Mouse (Mus musculus): Measurements from ENCODE around the gene Scn10a.
A peak's percentile ranks its signal among the peaks of the same experiment; 100 is the strongest.

Scn10a gene

DNA sequence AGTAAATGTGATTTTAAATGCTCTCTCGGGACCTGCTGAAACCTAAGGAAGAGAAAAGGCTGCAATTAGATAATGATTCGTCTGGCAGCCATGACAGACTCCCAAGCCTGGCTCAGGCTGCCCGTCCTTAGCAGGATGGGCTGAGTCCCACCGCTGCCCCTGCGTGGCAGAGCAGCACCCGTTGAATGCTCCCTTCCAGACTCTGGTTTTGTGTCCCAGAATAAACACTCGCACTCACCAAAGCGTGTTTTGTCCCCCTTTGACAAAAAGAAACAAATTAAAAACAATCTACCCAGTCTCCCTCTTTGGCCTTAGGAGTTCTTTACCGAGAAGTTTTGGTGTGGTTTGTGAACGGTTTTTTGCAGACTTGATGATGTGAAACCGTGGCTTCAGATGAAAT, at the start of gene Scn10a:
TSS of gene Scn10a (minus strand) at position 101 of the 400 bp plus-strand sequence.
- DNase-seq, result no peak

DNA sequence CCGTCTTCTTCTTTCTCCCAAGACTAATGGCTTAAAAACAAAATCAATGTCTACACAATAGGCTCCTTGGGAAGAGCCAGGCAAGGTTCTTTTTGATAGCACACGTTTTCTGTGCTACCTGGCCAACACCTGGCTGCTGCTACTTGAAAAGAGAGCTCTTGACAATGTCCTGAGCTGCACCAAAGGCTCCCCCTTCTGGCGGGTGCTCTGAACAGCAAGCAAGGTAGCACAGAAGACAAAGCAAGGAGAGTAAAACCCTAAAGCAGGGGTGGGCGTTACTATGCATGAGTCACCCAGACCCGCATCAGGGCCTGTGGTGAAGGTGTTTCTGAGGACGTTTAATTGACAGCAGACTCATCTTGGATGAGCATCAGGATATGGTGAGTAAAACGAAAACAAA, 49.5 kb upstream of the Scn10a start:
- peak; percentile 5 to 34 for DNase-seq

DNA sequence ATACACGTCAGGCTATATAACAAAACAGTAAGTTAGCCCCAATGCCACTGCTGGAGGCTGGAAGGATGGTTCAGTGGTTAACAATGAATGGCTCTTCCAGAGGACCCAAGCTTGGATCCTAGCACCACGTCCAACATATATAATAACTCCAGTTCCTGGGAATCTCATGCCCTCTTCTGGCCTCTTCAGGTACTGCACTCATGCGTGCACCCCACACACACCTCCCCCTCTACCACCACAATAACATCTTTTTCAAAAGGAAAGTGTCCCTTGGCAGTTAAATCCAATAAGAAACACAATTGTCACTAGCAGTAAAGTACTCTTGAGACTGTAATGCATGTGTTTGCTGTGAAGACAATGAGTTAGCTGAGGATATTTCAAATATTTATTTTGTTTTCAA, 41.1 kb upstream of the Scn10a start:
- DNase-seq, result no peak

DNA sequence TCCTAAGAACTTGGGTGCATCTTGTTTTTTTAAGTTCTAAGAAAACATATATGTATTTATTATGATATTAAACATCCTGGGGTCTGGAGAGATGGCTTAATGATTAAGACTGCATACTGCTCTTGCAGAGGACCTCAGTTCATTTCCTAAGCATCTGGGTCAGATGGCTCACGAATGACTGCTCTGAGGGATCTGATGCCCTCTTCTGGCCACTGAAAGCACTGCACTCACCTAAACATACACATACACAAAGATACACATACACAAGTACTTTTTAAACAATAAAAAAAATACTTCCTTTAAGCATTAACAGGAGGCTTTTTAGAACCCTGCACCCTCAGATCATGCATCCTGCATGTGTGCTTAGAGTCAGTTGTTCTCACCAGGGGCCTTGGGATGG, 40.3 kb upstream of the Scn10a start:
- DNase-seq, result no peak

DNA sequence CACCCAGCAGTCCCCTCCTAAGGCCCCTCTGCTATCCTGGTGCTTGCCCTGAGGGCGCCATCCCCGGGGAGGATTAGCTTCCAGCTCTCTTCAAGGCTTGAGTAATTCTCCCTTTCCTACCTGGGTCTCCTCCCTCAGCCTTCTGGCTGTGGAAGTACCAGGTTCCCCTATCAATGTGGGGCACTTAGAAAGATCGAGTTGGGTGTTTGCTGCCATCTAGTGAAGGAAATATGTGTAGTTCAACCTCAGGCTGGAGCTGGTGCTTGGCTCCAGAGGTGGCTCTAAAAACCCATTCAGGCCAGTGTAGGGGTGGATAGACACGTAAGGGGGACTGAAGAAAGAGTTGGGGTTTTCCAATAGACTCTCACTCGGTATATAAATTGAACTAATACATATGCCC, 32.4 kb upstream of the Scn10a start:
- peak in 1 of 2 experiments; percentile 16 for DNase-seq

DNA sequence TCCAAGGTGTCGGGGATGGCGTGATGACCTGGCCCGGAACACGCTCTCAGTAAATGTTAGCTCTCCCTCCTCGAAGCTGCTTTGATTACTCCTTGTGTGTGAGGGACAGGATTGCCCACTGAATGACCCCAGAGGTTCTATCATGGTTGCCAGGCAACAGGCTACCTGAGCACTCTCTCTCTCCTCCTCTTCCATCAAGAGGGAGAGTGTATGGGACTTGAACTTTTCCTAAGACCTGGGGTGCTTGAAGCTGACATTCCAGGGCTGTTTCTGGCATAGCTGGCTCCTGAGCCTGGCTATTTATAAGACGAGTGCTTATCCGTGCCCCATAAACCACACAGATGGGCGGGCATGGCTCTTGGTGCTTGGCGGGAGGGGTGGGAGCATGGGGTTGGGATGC, 30.0 kb upstream of the Scn10a start:
- DNase-seq, result no peak

DNA sequence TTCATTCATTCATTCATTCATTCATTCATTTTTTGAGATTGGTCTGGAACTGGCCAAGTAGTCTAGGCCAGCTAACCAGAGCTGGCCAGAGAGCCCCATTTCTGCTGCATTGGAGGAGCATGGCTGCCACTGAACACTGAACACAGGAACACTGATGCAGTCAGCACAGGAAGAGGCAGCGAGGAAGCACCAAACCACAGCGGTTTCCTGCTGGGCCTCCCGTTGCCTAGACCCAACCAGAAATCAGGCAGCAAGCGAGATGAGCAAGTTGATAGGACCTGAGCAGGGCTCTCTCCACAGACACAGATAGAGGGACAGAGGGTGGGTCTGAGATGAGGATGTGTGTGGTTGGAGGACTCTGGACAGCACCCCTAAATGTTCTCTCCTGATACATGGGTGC, 24.8 kb upstream of the Scn10a start:
- DNase-seq, result no peak

DNA sequence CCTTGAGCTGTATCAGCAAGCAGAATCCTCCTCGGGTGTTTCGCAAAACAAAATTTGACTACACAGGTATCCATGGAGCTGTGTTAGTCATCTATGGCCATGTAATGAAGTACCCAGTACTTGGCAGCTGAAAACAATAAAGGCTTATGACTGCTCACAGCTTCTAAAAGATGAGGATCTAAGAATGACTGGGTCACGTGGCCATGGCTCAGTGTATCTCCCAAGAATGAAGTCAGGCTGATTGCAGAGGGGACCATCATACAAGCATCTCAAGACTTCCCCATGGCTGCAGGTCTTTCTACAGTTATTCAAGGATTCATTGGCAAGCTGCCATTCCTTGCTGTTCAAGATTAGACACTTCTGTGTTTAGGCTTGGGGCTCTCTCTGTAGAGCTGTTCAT, 24.2 kb upstream of the Scn10a start:
- no peak for DNase-seq

DNA sequence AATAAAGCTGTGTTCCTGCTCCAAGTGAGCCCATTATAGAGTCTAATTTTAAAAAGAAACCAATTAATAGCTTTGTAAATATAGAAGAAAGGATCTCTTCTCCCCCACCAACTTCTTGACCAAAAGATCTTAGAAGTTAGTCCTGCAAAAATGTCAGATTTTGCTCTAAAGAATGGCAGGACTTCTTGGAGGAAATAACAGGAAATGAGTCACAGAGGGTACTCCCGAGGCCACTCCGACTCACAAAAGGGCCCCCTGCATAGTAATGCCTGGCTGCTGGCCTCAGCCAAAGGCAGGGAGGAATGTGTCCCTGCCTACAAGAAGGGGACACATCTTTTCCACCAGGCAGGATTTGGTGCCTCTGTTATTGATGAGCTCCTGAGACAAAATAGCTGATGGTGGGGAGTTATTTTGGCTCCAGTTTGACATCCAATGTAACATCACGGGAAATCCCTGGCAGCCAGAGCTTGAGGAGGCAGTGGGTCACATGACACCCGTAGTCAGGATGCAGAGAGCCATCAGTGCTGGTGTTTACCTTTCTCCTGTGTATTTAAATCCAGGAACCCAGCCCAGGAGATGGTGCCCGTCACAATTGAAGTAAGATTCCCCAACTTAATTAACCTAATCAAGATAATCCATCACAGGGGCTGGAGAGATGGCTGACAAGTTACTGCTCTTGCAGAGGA, 22.1 kb upstream of the Scn10a start:
- DNase-seq, result no peak

DNA sequence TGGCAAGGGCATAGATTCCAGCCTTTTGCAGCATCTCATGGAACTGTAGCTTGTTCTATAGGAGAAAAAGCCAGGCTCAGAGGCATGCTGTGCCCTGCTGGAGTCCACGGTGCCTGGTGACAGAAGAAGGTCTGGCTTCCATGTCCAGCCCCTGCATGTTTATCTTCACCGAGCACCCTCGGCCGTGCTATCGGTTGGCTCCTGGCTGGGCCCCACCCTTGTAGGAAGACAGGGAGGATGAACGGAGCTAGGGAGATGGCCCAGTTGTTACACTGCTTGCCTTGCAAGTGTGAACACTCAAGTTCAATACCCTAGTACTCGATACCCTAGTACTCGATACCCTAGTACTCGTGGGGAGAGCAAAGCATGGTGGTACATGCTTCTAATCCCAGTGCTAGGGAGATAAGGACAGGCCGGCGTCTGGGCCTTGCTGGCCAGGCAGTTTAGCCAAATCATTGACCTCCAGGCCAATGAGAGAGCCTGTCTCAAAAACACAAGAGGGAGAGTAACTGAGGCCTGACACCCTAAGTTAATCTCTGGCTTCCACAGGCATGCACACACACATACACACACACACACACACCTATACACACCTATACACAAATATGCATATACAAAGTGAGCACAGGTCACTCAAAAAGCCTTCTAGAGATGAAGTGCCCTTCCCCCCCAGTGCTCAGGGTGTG, 9.4 kb upstream of the Scn10a start:
- no peak for DNase-seq

DNA sequence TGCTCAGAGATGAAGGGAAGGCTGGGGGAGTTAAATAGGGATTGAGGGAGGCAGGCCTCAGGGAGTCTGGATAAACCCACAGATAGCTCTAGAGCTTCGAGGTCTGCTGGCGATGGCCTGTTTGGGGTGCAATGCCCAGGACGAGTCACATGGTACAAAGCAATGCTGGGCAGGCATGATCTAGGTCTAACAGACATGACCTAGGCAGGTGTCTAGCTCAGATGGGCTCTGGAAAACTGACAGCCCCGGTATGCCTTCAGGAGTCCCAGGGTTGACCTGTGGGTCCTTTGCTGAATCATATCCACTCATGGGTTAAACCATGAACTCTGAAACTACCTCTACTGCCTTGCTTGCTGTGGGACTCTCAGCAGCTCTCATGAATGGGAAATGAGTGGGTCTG, 7.9 kb upstream of the Scn10a start:
- DNase-seq, result no peak

DNA sequence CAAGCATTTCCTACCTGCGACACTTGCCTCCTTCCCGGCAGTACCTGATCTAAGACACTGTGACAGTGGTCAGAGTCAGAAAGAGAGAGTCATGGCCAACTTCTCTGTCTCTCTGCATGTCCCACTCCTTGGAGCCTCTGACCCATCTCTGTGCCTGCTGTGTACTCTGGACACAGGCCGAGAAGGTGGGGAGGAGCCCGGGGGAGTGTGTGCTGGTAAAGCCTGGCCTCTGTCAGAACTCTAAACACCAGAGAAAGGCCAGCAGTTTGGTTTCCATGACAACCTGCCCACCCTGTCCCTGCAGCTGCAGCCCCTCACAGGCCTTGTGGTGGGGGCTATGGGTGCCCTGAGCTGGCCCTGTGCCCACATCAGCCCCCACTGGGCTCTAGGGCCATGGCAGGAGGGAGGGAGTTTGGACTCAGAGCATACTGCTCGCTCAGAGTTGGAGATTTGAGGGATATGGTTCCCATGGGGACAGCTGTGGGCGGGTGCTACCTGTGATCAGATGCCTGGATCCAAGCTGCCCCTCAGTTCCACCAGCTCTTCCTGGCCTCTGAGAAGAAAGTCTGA, 6.3 kb upstream of the Scn10a start:
- DNase-seq, result no peak

DNA sequence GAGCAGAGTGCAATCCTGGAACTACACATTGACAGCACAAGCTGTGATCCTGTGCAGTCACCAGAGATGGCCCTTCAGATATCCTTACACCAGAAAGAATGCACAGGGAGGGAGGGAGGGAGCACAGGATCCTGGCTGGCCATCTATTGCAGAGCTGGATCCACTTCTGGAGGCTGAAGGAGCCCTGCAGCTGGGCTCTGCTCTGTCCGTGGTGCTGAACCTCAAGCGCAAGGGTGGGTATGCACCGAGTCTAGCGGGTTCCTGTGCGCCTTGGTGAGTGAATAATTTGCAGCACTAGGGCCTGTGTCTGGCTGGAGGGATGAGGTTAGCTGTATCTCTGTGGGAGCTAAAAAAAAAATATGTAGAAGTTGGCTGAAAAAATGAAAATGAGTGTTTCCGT, 12.4 kb downstream of the Scn10a start:
- peak in 1 of 2 experiments; percentile 15 for DNase-seq

DNA sequence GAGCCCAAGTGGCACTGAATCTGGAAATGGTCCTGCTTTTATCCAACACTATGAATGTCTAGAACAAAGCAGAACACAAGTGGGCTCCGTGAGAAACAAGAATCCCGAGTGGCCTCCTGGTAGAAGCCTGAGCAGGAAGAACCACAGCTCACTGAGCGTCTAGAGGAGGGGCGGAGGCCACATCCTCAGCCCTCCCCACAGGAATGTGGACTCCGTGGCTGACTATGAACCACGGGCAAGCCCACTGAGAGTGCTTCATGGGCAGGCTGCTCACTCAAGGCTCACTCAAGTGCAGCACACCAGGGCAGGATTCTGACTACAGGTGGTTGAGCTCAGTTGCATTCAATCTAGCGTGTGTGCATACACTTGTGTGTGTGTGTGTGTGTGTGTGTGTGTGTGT, 27.6 kb downstream of the Scn10a start:
- DNase-seq, result no peak

DNA sequence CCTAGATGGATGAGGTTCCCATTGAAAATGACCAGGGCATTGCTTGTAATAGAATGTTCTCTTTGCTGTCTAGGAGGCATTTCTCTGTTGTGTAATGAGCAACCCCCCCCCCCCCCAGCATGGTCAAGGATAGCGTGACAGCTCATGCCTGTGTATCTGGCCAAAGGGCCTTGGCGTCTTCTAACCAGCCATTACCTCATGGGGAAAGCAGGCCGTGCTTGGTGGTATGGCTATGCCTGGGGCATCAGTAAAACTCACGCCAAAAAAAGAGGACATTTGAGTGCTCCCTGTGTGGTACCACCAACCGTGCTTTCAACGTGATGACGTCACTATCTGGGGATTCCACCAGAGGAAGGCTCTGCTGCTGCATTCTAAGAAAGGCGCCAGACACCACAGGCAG, 28.1 kb downstream of the Scn10a start:
- DNase-seq, result no peak

DNA sequence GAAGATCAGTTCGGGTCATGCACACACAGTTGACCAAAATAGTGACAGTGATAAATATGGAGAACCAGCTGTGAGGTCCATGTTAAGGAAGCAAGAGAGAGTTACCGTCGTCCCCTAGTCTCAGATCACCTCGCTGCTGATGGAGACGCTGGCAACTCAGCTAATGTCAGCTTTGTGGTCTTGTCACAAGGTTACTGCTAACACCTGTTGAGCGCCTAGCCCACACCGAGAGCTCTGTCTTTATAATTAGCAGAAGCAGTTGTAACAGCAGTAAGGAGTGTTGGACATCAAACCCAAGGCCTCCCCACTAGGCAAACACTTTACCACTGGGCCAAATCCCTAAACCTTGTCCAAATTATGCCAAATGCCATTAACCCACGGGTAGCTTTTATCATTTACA, 31.2 kb downstream of the Scn10a start:
- DNase-seq, result no peak

DNA sequence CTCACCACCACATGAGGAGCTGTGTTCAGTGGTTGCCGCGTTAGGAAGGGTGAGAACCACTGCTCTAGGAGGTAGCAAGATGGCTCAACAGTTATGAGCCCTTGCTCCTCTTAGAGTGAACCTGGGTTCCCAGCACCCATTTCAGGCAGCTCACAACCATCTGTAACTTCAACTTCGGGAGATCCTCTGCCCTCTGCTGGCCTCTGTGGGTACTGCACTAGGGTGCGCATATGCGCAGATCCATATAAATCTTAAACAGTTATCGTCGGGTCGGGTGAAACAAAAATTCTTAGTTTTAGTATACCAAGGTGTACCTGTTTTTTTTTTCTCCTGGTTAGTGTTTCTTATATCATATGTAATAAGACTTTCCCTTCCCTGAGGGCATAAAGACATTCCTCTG, 32.9 kb downstream of the Scn10a start:
- no peak for DNase-seq

DNA sequence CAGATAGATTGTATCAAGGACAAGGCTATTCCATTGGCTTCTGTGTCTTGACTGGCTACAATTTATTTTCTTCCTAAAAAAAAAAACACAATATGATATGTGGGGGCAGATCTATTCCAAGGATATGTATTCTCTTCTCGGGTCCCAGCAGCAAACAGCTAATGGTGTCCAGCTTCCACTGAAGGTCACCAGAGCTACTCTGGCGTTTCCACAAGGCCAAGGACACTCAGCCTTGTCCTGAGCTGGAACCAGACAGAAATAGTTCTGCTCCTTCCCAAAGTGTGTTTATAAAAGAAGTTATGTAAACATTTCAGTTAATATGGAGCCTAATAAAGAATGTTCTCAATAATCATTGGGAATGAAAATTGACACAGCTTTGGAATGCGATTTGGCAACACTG, 38.2 kb downstream of the Scn10a start:
- no peak for DNase-seq

DNA sequence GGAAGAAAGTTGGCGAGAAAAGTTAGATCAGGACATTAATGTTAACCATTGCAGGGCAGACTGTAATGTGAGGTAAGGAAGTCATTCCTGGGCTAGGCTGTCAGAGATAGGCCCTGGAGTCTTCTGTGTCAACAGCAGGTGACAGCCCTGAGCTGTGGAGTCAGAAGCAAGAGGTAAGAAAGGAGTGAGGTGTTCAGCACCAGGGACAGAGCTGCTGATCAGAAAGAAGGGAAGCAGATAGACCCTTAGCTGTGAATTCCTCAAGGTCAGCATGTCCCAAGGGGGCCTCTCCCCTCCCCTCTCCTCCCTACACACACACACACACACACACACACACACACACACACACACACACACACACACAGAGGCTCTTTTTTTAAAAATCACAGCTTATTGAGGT, 55.0 kb downstream of the Scn10a start:
- no peak for DNase-seq

DNA sequence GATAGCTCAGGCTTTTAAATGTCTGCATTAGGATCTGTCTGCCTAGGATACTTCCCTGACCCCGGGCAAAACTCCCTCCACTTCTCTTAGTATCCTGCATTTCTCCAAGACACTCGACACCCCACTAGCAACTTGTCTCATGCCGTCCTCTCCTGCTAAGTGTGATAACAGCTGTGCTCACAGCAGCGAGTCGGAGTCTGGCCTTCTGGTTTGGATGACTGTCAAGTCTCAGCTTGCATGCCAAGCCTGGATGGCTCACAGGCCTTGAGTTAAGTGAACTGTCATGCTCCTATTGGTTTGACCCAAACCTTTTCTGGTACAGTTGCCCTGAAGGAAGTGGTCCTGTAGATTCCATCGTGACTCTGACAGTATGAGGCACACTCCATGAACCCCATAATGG, 63.0 kb downstream of the Scn10a start:
- DNase-seq, result peak; percentile 44 to 57

DNA sequence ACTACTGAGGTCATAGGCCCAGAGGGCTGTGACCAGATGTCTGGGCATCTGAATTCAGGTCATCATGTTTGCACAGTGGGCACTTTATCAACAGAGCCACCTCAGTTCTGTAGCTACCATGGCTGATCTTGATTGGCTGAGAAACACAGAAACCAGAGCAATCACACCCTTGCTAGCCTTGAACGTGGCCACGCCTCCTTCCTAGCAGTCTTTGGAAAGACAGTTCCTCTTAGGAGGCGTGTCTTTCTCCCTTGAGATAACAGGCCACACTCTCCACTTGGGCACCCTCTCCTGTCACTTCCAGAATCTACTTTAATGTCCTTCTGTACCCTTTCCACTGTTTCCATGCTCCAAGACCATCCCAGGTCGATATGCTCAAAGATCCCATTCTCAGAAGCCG, 65.4 kb downstream of the Scn10a start:
- no peak for DNase-seq

DNA sequence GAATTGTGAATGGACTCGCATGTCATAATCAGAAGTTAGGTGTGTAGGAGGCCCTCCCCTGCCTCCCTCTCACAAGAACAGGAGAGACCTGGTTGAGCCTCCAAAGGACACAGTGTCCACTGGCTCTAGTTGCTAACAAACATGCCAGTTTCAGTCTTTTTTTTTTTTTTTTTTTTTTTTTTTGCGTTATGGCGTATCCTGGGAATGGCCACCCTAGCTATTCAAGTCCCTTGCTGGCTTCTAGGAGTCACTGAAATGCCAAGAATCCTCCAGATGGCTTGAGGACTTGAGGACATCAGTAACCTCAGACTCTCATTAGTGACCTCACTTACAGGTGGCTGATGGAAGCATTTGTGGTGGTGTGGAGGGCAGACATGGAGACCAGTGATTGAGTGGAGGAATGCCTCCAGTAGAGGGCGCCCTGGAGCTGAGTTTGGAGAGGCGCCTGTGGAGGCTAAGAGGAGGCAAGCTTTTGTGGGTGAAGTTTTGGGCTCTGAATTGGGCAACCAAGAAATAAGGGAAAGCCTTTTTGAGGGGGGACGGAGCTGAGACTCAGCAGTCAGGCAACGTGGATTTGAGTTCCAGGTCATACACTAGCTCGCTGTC, 72.1 kb downstream of the Scn10a start:
- DNase-seq, result peak; percentile 62 to 79

DNA sequence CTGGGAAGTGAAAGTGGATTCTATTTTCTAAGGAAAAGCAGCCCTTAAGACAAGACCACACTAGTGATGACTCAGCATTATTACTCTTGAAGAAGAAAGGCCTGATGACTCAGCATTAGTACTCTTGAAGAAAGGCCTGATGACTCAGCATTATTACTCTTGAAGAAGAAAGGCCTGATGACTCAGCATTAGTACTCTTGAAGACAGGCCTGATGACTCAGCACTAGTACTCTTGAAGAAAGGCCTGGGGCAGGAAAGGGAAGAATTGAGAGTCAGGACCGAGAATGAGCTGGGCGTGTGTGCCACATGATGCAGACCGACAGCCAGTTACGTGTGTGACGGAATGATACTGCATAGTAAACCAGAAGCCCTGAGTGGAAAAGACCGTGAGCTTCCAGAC, 77.1 kb downstream of the Scn10a start:
- no peak for DNase-seq

DNA sequence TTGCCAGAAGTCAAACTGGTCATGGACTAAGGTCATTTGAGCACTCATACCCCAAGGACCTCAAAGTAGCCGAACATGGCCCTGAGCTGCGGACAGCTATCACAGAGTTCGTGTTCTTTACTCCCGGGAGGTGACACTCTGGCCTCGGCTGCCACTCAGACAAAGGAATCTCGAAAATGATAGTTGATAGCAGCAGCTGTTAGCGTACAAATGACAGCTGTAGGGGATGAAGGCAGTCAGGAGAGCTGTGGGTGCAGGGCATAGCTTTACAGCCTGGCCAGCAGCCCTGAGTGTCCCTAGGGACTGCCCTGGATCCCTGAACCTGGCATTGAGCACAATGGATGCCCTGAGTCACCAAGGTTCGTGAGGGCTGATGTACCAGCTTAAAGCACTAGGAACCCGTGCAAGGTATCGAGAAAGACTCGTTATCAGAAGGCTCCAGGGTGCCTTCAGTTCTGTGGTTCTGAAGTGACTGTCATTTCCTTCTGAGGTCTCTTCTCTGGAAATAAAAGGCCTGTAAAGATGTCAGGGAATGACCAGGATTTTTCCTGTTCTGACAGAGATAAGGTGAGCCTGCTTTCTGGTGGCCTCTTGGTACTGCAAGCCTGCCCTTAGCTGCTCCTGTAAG, 84.8 kb downstream of the Scn10a start:
- no peak for DNase-seq
